Mouse (Mus musculus) small intestine, adult 2 months (tissue): ENCODE results near the gene Col4a3bp.

Experiments used
- CTCF ChIP-seq: fragments of 200-500 bp; IDR thresholded peaks from 2 replicates; pipeline ENCODE4 v1.5.1; 2012; ENCODE audit warnings: low read depth, mild to moderate bottlenecking, control low read depth, inconsistent platforms, low read length, moderate library complexity, mixed read lengths; ENCODE audit not compliant: insufficient replicate concordance, insufficient read length; ENCODE audit errors: extremely low read depth
- POLR2A ChIP-seq: fragments of 200-500 bp; IDR thresholded peaks from 2 replicates; pipeline ENCODE4 v1.6.1; 2012; ENCODE audit warnings: low read depth, mild to moderate bottlenecking, control low read depth, inconsistent platforms, low read length, moderate library complexity

DNA sequence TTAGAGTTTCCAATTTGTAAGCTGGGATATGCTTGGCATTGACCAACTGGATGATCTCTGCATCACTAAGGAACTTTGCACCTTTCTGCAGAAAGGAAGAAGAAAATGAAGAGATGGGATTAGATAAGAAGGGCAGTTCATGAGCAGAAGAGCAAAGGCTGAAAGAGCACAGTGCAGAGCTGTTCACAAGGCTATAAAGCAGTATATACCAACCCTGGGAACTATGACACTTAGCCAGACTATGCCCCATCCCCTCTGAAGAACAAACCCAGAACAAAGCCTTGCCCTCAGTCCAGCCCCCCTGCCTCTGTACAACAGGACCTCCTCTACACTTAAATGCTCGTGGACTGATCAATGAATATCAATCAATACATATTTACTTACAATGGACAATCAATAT is 114.3 kb downstream of the Col4a3bp start:
- TF ChIP-seq CTCF = no peak
- TF ChIP-seq POLR2A = no peak
